Mouse (Mus musculus) midbrain, embryonic 16.5 days (tissue): ENCODE data around the gene Shisa8. TPM values are rescaled to one million over a fixed set of nuclear protein-coding genes. Genes with fewer than 3 reads are reported as not detected.

ENCODE experiments used
- ATAC-seq: fragments of 200-750 bp; cut with Nextera tagmentation; 2 replicates; pipeline ENCODE4 v1.8.0; 2017; ENCODE audit warnings: moderate TSS enrichment
- H3K27ac ChIP-seq: fragments of 300-500 bp; sonication (generic); 2 replicates; pipeline ENCODE4 v1.5.1; 2014; ENCODE audit warnings: mild to moderate bottlenecking, low read length, mixed read lengths
- H3K27me3 ChIP-seq: fragments of 300-500 bp; sonication (generic); 2 replicates; pipeline ENCODE4 v1.6.1; 2014; ENCODE audit warnings: low read depth, low read length, mixed read lengths; ENCODE audit not compliant: control insufficient read depth, insufficient read depth
- H3K36me3 ChIP-seq: fragments of 300-500 bp; sonication (generic); 2 replicates; pipeline ENCODE4 v1.6.1; 2014; ENCODE audit warnings: mild to moderate bottlenecking, low read length, moderate library complexity, mixed read lengths; ENCODE audit not compliant: control insufficient read depth, insufficient read depth
- H3K4me1 ChIP-seq: fragments of 300-500 bp; sonication (generic); 2 replicates; pipeline ENCODE4 v1.6.1; 2014; ENCODE audit warnings: mild to moderate bottlenecking, low read length, mixed read lengths; ENCODE audit not compliant: control insufficient read depth, insufficient read depth
- H3K4me2 ChIP-seq: fragments of 300-500 bp; sonication (generic); 2 replicates; pipeline ENCODE4 v1.6.1; 2014; ENCODE audit warnings: mild to moderate bottlenecking, low read length, mixed read lengths
- H3K4me3 ChIP-seq: fragments of 300-500 bp; sonication (generic); 2 replicates; pipeline ENCODE4 v1.5.1; 2014; ENCODE audit warnings: low read depth, mild to moderate bottlenecking, low read length, moderate library complexity, mixed read lengths
- H3K9ac ChIP-seq: fragments of 300-500 bp; sonication (generic); 2 replicates; pipeline ENCODE4 v1.6.1; 2014; ENCODE audit warnings: low read depth, low read length, mixed read lengths
- H3K9me3 ChIP-seq: fragments of 300-500 bp; sonication (generic); replicated peaks from 2 replicates; pipeline ENCODE4 v1.6.1; 2014; ENCODE audit warnings: mild to moderate bottlenecking, low read length, mixed read lengths; ENCODE audit not compliant: control insufficient read depth, poor library complexity, severe bottlenecking
- WGBS: fragments of 180-500 bp; shearing (Covaris S2); extraction: QIAGEN DNeasy Blood & Tissue Kit; methylation state at CpG from one replicate; pipeline ENCODE4 v1.1.7; 2014; 5-methylcytosine and 5-hydroxymethylcytosine counted together
- microRNA counts: library from miRNA; unstranded; fragments of <30 nt; microRNA quantifications from one replicate; lab custom pipeline; 2016
- microRNA-seq: library from miRNA; unstranded; fragments of <30 nt; microRNA quantifications from one replicate; pipeline ENCODE4, GENCODE M21; 2017
- polyA plus RNA-seq: library from polyadenylated mRNA; unstranded; fragments of >200 nt; fragmentation: Nextera tagmentation; extraction: Ambion mirVana; gene quantifications from 2 replicates; pipeline ENCODE4 v1.2.1, GENCODE M21; 2015

Shisa8 gene
- polyA plus RNA-seq, 1 experiment from 2014 or later, result 1.0 TPM

DNA sequence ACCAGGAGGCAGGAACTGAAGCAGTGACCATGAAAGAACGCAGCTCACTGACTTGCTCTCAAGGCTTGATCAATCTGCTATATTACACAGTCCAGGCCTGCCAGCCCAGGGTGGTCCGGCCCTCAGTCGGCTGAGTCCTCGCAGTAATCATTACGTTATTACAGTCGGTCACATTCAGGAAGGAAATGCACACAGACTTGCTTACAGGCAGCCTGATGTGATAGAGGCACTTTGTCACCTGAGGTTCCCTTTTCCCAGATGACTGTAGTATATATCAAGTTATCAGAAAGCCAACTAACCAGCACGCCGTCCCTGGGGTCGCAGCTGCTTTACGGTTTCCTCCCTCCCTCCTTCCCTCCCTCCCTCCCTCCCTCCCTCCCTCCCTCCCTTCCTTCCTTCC is 55.7 kb downstream of the Shisa8 start:
- no peaks in the 10 kb centered on the region for H3K36me3 ChIP-seq
- H3K9ac ChIP-seq, result no peak overlapping the region
- no peak overlapping the region for H3K27ac ChIP-seq
- H3K27me3 ChIP-seq, result no peaks in the 10 kb centered on the region
- no peak overlapping the region for H3K4me3 ChIP-seq
- H3K4me2 ChIP-seq, result no peak overlapping the region
- no peak for ATAC-seq
- WGBS, result 84% methylated on average over 10 of the region's 10 CpGs
- no peaks in the 10 kb centered on the region for H3K9me3 ChIP-seq
- peaks cover 10% of the 10 kb centered on the region for H3K4me1 ChIP-seq

DNA sequence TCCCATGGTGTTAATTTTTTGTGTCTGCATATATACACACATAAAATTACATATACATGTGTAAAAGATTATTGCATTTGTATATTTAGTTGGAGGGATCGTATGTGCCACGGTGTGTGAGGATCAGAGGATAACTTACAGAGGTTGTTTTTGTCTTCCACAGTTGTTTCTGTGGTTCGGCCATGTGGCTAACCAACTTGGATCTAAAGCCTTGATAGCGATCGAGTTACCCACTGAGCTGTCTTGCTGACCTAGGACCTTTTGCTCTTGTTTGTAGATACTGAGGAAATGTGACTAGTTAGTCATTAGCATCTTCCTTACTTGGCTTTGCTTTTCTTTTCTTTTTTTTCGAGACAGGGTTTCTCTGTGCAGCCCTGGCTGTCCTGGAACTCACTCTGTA is 56.3 kb downstream of the Shisa8 start:
- WGBS, result 97% methylated on average over 6 of the region's 6 CpGs
- no peak overlapping the region for H3K4me2 ChIP-seq
- no peaks in the 10 kb centered on the region for H3K36me3 ChIP-seq
- H3K4me3 ChIP-seq, result no peak overlapping the region
- H3K9me3 ChIP-seq, result no peaks in the 10 kb centered on the region
- no peak overlapping the region for H3K27ac ChIP-seq
- ATAC-seq, result no peak
- H3K9ac ChIP-seq, result no peak overlapping the region
- peaks cover 13% of the 10 kb centered on the region for H3K4me1 ChIP-seq
- H3K27me3 ChIP-seq, result no peaks in the 10 kb centered on the region

MicroRNA genes within 50 kb of the gene (microRNA counts, 519-probe panel; counts per million panel counts)
- microRNA mmu-miR-33 (lab: Ali Mortazavi, UCI), result 2,236 counts per million, percentile 64 among the panel's probes with 10 or more counts

Small RNA genes lying within 50 kb of the gene (microRNA-seq; reads per million reads assigned to microRNA genes)
- 140 reads per million, percentile 57 among the genes with 10 or more reads in this experiment for gene Mir33

Other genes starting within 250 kb of the Shisa8 start
- gene 1700029P11Rik, start 232.3 kb downstream of the Shisa8 start, polyA plus RNA-seq, result not detected in 2 replicates
- gene Xrcc6, start 225.0 kb downstream of the Shisa8 start, polyA plus RNA-seq, result 36.5 and 37.3 TPM in 2 replicates
- gene Desi1, start 179.0 kb downstream of the Shisa8 start, polyA plus RNA-seq, result 46.4 and 47.2 TPM in 2 replicates
- gene Snu13, start 165.2 kb downstream of the Shisa8 start, polyA plus RNA-seq, result 217 and 249 TPM in 2 replicates
- gene 4930407I10Rik, start 153.7 kb downstream of the Shisa8 start, polyA plus RNA-seq, result not detected in 2 replicates
- gene Mei1, start 142.8 kb downstream of the Shisa8 start, polyA plus RNA-seq, result 0.05 TPM in 1 of 2 replicates, not detected in the other
- 10.5 and 11.3 TPM in 2 replicates for gene Ccdc134, start 84.9 kb downstream of the Shisa8 start, polyA plus RNA-seq
- gene Srebf2, start 65.6 kb downstream of the Shisa8 start, polyA plus RNA-seq, result 194 and 218 TPM in 2 replicates
- 0.14 TPM in 1 of 2 replicates, not detected in the other for gene Tnfrsf13c, start 11.6 kb upstream of the Shisa8 start, polyA plus RNA-seq
- gene Cenpm, start 31.9 kb upstream of the Shisa8 start, polyA plus RNA-seq, result 12.7 and 13.9 TPM in 2 replicates
- gene 1500009C09Rik, start 39.6 kb upstream of the Shisa8 start, polyA plus RNA-seq, result 21.0 and 21.7 TPM in 2 replicates
- 406 and 437 TPM in 2 replicates for gene Sept3, start 62.1 kb upstream of the Shisa8 start, polyA plus RNA-seq
- 0.25 TPM in 1 of 2 replicates, not detected in the other for gene Wbp2nl, start 86.1 kb upstream of the Shisa8 start, polyA plus RNA-seq
- 23.8 and 28.0 TPM in 2 replicates for gene Naga, start 126.1 kb upstream of the Shisa8 start, polyA plus RNA-seq
- 1.1 and 1.5 TPM in 2 replicates for gene Pheta2, start 126.1 kb upstream of the Shisa8 start, polyA plus RNA-seq
- gene Smdt1, start 126.1 kb upstream of the Shisa8 start, polyA plus RNA-seq, result 300 and 320 TPM in 2 replicates
- 321 and 346 TPM in 2 replicates for gene Ndufa6, start 141.5 kb upstream of the Shisa8 start, polyA plus RNA-seq
- gene Cyp2d22, start 167.4 kb upstream of the Shisa8 start, polyA plus RNA-seq, result 1.2 and 1.5 TPM in 2 replicates
- not detected in 2 replicates for gene Cyp2d11, start 181.2 kb upstream of the Shisa8 start, polyA plus RNA-seq
- not detected in 2 replicates for gene Cyp2d10, start 194.4 kb upstream of the Shisa8 start, polyA plus RNA-seq
- gene Cyp2d9, start 220.6 kb upstream of the Shisa8 start, polyA plus RNA-seq, result not detected in 2 replicates